In the genomic region with DNA sequence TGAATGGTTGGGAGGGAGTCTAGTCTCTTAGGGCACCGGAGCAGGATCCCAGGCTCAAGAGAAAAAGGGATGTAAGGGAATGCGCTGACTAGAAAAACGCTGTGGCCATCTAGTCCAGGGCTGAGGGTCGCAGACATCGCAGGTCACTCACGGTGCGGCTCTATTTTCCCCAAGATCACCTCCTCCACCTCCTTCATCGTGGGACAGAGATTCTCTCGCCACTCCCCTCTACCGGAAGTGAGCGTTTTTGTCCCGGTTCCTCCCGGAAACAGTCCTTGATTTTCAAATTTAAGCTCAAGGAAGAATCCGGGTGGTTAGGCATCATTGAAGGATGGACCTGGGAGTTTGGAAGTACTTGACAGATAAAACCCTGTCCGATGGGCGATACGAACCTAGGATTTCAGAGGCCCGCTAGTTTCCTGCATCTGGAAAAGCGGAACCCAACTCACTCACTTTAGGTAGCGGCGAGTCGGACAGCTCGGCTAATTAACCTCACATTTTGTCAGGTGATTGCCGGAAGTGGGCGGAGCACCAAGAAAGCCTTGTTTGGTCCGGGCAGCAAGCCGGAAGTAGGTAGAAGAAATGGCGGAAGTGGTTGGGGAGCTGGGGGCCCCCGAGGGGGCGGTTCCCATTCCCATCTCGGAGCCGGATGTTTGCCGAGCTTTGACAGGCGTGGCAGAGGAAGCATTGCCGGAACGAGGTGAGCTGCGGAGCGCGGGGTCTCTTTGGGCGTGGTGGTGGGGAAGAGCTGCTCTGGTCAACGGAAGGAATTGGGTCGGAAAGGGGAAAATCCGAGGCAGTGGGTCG, we compare ENCODE assay signal across 2 mouse cellular contexts.
A peak's percentile ranks its signal among the peaks of the same experiment; 100 is the strongest.
TF ChIP-seq lines count a peak whose summit lies in the region.

A gene (minus strand): TSS at position 239 of the 807 bp plus-strand sequence.
A gene (plus strand): TSS at position 308 of the 807 bp plus-strand sequence.

TF ChIP-seq in C2C12, 6 proteins besides CTCF, POLR2A, EP300 and RAD21 (continued from another document):
- TF ChIP-seq MYOG (IDR thresholded peaks at IDR 0.05; ENCODE audit: control insufficient read depth, extremely low read depth, insufficient read length) (no peak), CEBPB (IDR thresholded peaks at IDR 0.05; ENCODE audit: low read depth) (no peak), MYOD1 (IDR thresholded peaks at IDR 0.05; ENCODE audit: control insufficient read depth, insufficient read length, low read depth) (no peak), USF1 (IDR thresholded peaks at IDR 0.05; ENCODE audit: low read depth) (peak; percentile 86), MAX (IDR thresholded peaks at IDR 0.05) (peak; percentile 82)

TF ChIP-seq in myocyte, 11 proteins besides CTCF, POLR2A, EP300 and RAD21 (continued from another document):
- TF ChIP-seq REST (IDR thresholded peaks at IDR 0.05; ENCODE audit: insufficient read depth, insufficient read length) (no peak), SRF (IDR thresholded peaks at IDR 0.05; ENCODE audit: control insufficient read depth, insufficient read length, low read depth) (peak; percentile 96), E2F4 (IDR thresholded peaks at IDR 0.05; ENCODE audit: insufficient read depth) (no peak), POLR2AphosphoS2 (IDR thresholded peaks at IDR 0.05; ENCODE audit: insufficient read length, low read depth) (peak; percentile 84), CEBPB (IDR thresholded peaks at IDR 0.05; ENCODE audit: insufficient read depth, poor library complexity, severe bottlenecking) (no peak), USF1 (IDR thresholded peaks at IDR 0.05; ENCODE audit: low read depth) (peak; percentile 88)
